Mouse (Mus musculus) heart, embryonic 16.5 days (tissue): ENCODE results near the gene Phyhipl. TPM values are rescaled to one million over a fixed set of nuclear protein-coding genes. Genes with fewer than 3 reads are reported as not detected.

Experiments
- ATAC-seq: fragments of 200-750 bp; cut with Nextera tagmentation; replicated peaks from 2 replicates; pipeline ENCODE4 v1.8.0; 2017; ENCODE audit warnings: moderate number of reproducible peaks; ENCODE audit not compliant: insufficient read depth, low FRiP score; ENCODE audit errors: extremely low read depth
- H3K27ac ChIP-seq: fragments of 300-500 bp; sonication (generic); 2 replicates; pipeline ENCODE4 v1.5.1; 2014; ENCODE audit warnings: mild to moderate bottlenecking, low read length, control low read depth, moderate library complexity
- H3K27me3 ChIP-seq: fragments of 300-500 bp; sonication (generic); 2 replicates; pipeline ENCODE4 v1.6.1; 2014; ENCODE audit warnings: low read length, mixed read lengths; ENCODE audit not compliant: control insufficient read depth, insufficient read depth
- H3K36me3 ChIP-seq: fragments of 300-500 bp; sonication (generic); 2 replicates; pipeline ENCODE4 v1.6.1; 2014; ENCODE audit not compliant: control insufficient read depth, insufficient read depth
- H3K4me1 ChIP-seq: fragments of 300-500 bp; sonication (generic); 2 replicates; pipeline ENCODE4 v1.6.1; 2014; ENCODE audit warnings: low read length, mixed read lengths; ENCODE audit not compliant: control insufficient read depth, insufficient read depth
- H3K4me2 ChIP-seq: fragments of 300-500 bp; sonication (generic); 2 replicates; pipeline ENCODE4 v1.6.1; 2014; ENCODE audit warnings: low read depth, mild to moderate bottlenecking, control low read depth, low read length
- H3K4me3 ChIP-seq: fragments of 300-500 bp; sonication (generic); 2 replicates; pipeline ENCODE4 v1.5.1; 2014; ENCODE audit warnings: mild to moderate bottlenecking, control low read depth, low read length
- H3K9ac ChIP-seq: fragments of 300-500 bp; sonication (generic); 2 replicates; pipeline ENCODE4 v1.6.1; 2014; ENCODE audit warnings: low read length, control low read depth
- H3K9me3 ChIP-seq: fragments of 300-500 bp; sonication (generic); replicated peaks from 2 replicates; pipeline ENCODE4 v1.6.1; 2016; ENCODE audit warnings: low read length; ENCODE audit not compliant: control insufficient read depth
- WGBS: fragments of 180-500 bp; shearing (Covaris S2); extraction: QIAGEN DNeasy Blood & Tissue Kit; methylation state at CpG from one replicate; pipeline ENCODE4 v1.1.7; 2014; 5-methylcytosine and 5-hydroxymethylcytosine counted together
- polyA plus RNA-seq: library from polyadenylated mRNA; unstranded; fragments of >200 nt; fragmentation: Nextera tagmentation; extraction: Ambion mirVana; gene quantifications from 2 replicates; pipeline ENCODE4 v1.2.1, GENCODE M21; 2015

The Phyhipl gene
- 0.84 and 1.0 TPM in 2 replicates for polyA plus RNA-seq

GRCm38 (mm10) chr10:70655828-70656227, at the start of gene Phyhipl:
Phyhipl (minus strand) TSS chr10:70655965.
- Histone ChIP-seq H3K4me3 (no peak within 1 kb of the TSS), H3K27me3 (no peaks in the 10 kb centered on the region), H3K9me3 (no peaks in the 10 kb centered on the region), H3K27ac (no peak within 1 kb of the TSS), H3K9ac (no peak within 1 kb of the TSS), H3K4me1 (no peaks in the 10 kb centered on the region), H3K4me2 (no peak within 1 kb of the TSS), H3K36me3 (no peaks in the 10 kb centered on the region)
- no peak for ATAC-seq
- WGBS = 75% methylated on average over 7 of the region's 7 CpGs

- ATAC-seq = no peak
- Histone ChIP-seq H3K4me2 (no peak overlapping the region), H3K9me3 (no peaks in the 10 kb centered on the region), H3K4me3 (no peak overlapping the region), H3K4me1 (no peaks in the 10 kb centered on the region), H3K27me3 (no peaks in the 10 kb centered on the region), H3K9ac (no peak overlapping the region), H3K27ac (no peak overlapping the region), H3K36me3 (no peaks in the 10 kb centered on the region)
- WGBS = 49% methylated on average over 6 of the region's 6 CpGs
Observed at GRCm38 (mm10) chr10:70703211-70703610, 47.4 kb upstream of the Phyhipl start.

- Histone ChIP-seq H3K9me3 (no peaks in the 10 kb centered on the region), H3K27ac (no peak overlapping the region), H3K27me3 (no peaks in the 10 kb centered on the region), H3K4me1 (no peaks in the 10 kb centered on the region), H3K4me3 (no peak overlapping the region), H3K4me2 (no peak overlapping the region), H3K36me3 (no peaks in the 10 kb centered on the region), H3K9ac (no peak overlapping the region)
- no peak for ATAC-seq
- 78% methylated on average over 7 of the region's 7 CpGs for WGBS
Observed at GRCm38 (mm10) chr10:70699581-70699980, 43.8 kb upstream of the Phyhipl start.

GRCm38 (mm10) chr10:70698014-70698413, 42.2 kb upstream of the Phyhipl start:
- Histone ChIP-seq H3K27ac (no peak overlapping the region), H3K27me3 (no peaks in the 10 kb centered on the region), H3K4me3 (no peak overlapping the region), H3K36me3 (no peaks in the 10 kb centered on the region), H3K9ac (no peak overlapping the region), H3K4me2 (no peak overlapping the region), H3K9me3 (no peaks in the 10 kb centered on the region), H3K4me1 (no peaks in the 10 kb centered on the region)
- no peak for ATAC-seq
- 84% methylated on average over 3 of the region's 3 CpGs for WGBS

- Histone ChIP-seq H3K36me3 (no peaks in the 10 kb centered on the region), H3K27me3 (no peaks in the 10 kb centered on the region), H3K4me1 (no peaks in the 10 kb centered on the region), H3K9me3 (no peaks in the 10 kb centered on the region), H3K27ac (no peak overlapping the region), H3K4me2 (no peak overlapping the region), H3K4me3 (no peak overlapping the region), H3K9ac (no peak overlapping the region)
- 66% methylated on average over 29 of the region's 29 CpGs for WGBS
- no peak for ATAC-seq
Observed at GRCm38 (mm10) chr10:70696748-70697585, 41.2 kb upstream of the Phyhipl start.

- WGBS = 78% methylated on average over 6 of the region's 6 CpGs
- ATAC-seq = no peak
Observed at GRCm38 (mm10) chr10:70689346-70689745, 33.6 kb upstream of the Phyhipl start.

GRCm38 (mm10) chr10:70688881-70689280, 33.1 kb upstream of the Phyhipl start:
- H3K4me1 ChIP-seq = no peaks in the 10 kb centered on the region
- H3K27me3 ChIP-seq = no peaks in the 10 kb centered on the region
- no peak overlapping the region for H3K9ac ChIP-seq
- H3K4me3 ChIP-seq = no peak overlapping the region
- H3K4me2 ChIP-seq = no peak overlapping the region
- H3K36me3 ChIP-seq = no peaks in the 10 kb centered on the region
- no peaks in the 10 kb centered on the region for H3K9me3 ChIP-seq
- WGBS = 44% methylated on average over 8 of the region's 8 CpGs
- no peak overlapping the region for H3K27ac ChIP-seq
- ATAC-seq = no peak

More at GRCm38 (mm10) chr10:70689346-70689745, 33.6 kb upstream of the Phyhipl start:
- Histone ChIP-seq H3K36me3 (no peaks in the 10 kb centered on the region), H3K9ac (no peak overlapping the region), H3K9me3 (no peaks in the 10 kb centered on the region), H3K27ac (no peak overlapping the region), H3K27me3 (no peaks in the 10 kb centered on the region), H3K4me1 (no peaks in the 10 kb centered on the region), H3K4me3 (no peak overlapping the region), H3K4me2 (no peak overlapping the region)

GRCm38 (mm10) chr10:70686941-70687703, 31.4 kb upstream of the Phyhipl start:
- 74% methylated on average over 11 of the region's 11 CpGs for WGBS

GRCm38 (mm10) chr10:70686505-70686904, 30.7 kb upstream of the Phyhipl start:
- Histone ChIP-seq H3K36me3 (no peaks in the 10 kb centered on the region), H3K9ac (no peak overlapping the region), H3K4me2 (no peak overlapping the region), H3K27me3 (no peaks in the 10 kb centered on the region), H3K9me3 (no peaks in the 10 kb centered on the region), H3K4me3 (no peak overlapping the region), H3K27ac (no peak overlapping the region), H3K4me1 (no peaks in the 10 kb centered on the region)
- WGBS = 52% methylated on average over 3 of the region's 3 CpGs
- ATAC-seq = no peak

More at GRCm38 (mm10) chr10:70686941-70687703, 31.4 kb upstream of the Phyhipl start:
- Histone ChIP-seq H3K9me3 (no peaks in the 10 kb centered on the region), H3K4me1 (no peaks in the 10 kb centered on the region), H3K9ac (no peak overlapping the region), H3K27me3 (no peaks in the 10 kb centered on the region), H3K36me3 (no peaks in the 10 kb centered on the region), H3K27ac (no peak overlapping the region), H3K4me2 (no peak overlapping the region), H3K4me3 (no peak overlapping the region)
- no peak for ATAC-seq
